Mouse (Mus musculus) spleen, adult 2 months (tissue): ENCODE data around the gene Galnt17. TPM values are rescaled to one million over a fixed set of nuclear protein-coding genes. Genes with fewer than 3 reads are reported as not detected.

Source experiments
- DNase-seq, 2 experiments: peaks; one replicate each; pipeline versions ENCODE4 v3.0.0 to v3.0.0-alpha.2; 2012 to 2021; ENCODE audit warnings: low spot score in 2 of 2, low read depth in 1 of 2
- H3K27ac ChIP-seq: fragments of 200-500 bp; 2 replicates; pipeline ENCODE4 v1.5.1; 2012; ENCODE audit warnings: low read length, inconsistent platforms; ENCODE audit not compliant: insufficient read depth
- H3K27me3 ChIP-seq: fragments of 200-500 bp; 2 replicates; pipeline ENCODE4 v1.6.1; 2012; ENCODE audit warnings: mild to moderate bottlenecking, moderate library complexity, low read length, inconsistent platforms; ENCODE audit not compliant: control insufficient read depth, insufficient read depth
- H3K36me3 ChIP-seq: fragments of 200-500 bp; 2 replicates; pipeline ENCODE4 v1.6.1; 2012; ENCODE audit warnings: mild to moderate bottlenecking, low read length, inconsistent platforms; ENCODE audit not compliant: control insufficient read depth, insufficient read depth
- H3K4me1 ChIP-seq: fragments of 200-500 bp; 2 replicates; pipeline ENCODE4 v1.6.1; 2011; ENCODE audit warnings: inconsistent platforms; ENCODE audit not compliant: control insufficient read depth, insufficient read depth, insufficient read length
- H3K4me3 ChIP-seq: fragments of 200-500 bp; 2 replicates; pipeline ENCODE4 v1.5.1; 2011; ENCODE audit warnings: mild to moderate bottlenecking, inconsistent platforms; ENCODE audit not compliant: insufficient read depth, insufficient read length; ENCODE audit errors: extremely low read depth
- CTCF ChIP-seq: fragments of 200-500 bp; IDR thresholded peaks from 2 replicates; pipeline ENCODE4 v1.5.1; 2011; ENCODE audit warnings: mild to moderate bottlenecking, inconsistent platforms; ENCODE audit not compliant: insufficient read depth, insufficient read length, insufficient replicate concordance; ENCODE audit errors: extremely low read depth
- POLR2A ChIP-seq: fragments of 200-500 bp; IDR thresholded peaks from 2 replicates; pipeline ENCODE4 v1.6.1; 2011; ENCODE audit warnings: low read depth, low read length, inconsistent platforms
- WGBS: fragments of 180-500 bp; shearing (Covaris S2); methylation state at CpG from one replicate; pipeline ENCODE4 v1.1.7; 2018; 5-methylcytosine and 5-hydroxymethylcytosine counted together
- polyA plus RNA-seq: library from polyadenylated mRNA; depleted of rRNA; stranded (reverse); fragments of >200 nt; gene quantifications from 2 replicates; pipeline ENCODE4 v1.2.3, GENCODE M21; 2012

Galnt17 gene
- polyA plus RNA-seq, 1 experiment, result 0.04 TPM

DNA sequence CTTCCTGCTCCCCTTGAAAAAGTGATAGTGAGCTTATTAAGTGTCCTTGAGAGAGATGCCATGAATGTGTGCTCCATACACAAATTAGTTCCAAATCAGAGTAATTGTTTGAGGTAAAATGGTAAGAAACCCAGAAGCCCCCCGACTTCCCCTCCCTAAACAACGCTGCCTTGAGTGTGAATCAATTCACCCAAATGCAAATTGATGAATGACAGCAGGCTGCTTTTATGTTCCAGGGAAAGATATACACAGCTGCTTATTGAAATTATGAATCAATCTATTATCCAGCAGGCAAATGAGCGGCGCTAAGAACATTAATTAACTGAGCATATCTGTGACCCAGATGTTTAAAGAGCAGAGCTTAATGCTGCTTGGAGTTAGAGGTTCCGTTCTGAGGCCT lies 428.0 kb downstream of the Galnt17 start:
- no peak for DNase-seq
- H3K4me3 ChIP-seq, result no peak overlapping the region
- no peak overlapping the region for H3K27ac ChIP-seq
- TF ChIP-seq POLR2A (no peak), CTCF (no peak)
- H3K4me1 ChIP-seq, result no peaks in the 10 kb centered on the region
- no peaks in the 10 kb centered on the region for H3K36me3 ChIP-seq
- no peaks in the 10 kb centered on the region for H3K27me3 ChIP-seq
- 86% methylated on average over 5 of the region's 5 CpGs for WGBS

DNA sequence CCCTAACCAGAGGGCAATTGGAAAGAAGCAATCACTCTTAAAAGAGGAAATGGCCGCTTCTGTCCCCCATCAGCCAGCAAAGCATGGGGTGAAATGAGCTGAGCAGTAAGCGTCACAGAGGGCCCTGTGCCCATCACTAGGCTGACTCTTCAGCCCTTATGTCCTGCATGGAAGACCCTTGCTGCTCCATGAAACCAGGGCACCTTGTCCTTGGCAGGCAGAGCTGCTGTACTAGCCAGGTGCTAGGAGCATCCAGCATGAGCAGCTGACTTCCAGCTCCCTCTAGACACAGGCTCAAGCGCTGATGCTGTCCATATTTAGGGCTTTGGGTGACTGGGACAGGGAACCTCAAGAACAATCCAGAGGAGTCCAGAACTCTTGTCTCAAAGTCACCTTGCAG lies 432.9 kb downstream of the Galnt17 start:
- Histone ChIP-seq H3K36me3 (no peaks in the 10 kb centered on the region), H3K4me1 (no peaks in the 10 kb centered on the region), H3K27ac (no peak overlapping the region), H3K4me3 (no peak overlapping the region), H3K27me3 (no peaks in the 10 kb centered on the region)
- TF ChIP-seq POLR2A, result no peak
- TF ChIP-seq CTCF, result no peak
- no peak for DNase-seq
- 84% methylated on average over 3 of the region's 3 CpGs for WGBS

DNA sequence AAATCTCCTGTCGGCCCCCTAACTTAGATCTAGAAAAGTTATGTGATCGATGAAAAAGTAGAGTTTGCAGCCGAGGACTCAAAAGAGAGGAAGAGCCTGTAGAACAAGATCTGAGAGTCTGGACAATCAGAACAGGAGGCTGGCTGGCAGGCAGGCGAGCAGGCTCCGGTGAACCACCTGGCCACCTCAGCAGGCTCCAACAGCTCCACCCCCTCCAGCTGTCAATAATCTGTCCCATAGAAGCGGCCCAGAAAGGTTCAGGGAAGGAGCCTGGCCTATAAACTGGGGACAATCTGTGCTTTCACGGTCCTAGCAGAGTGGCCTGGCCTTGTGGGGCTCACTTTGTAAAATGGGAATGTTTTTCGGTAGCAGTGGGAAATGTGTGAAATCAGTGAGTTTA lies 437.2 kb downstream of the Galnt17 start:
- no peak overlapping the region for H3K27ac ChIP-seq
- no peaks in the 10 kb centered on the region for H3K27me3 ChIP-seq
- 62% methylated on average over 8 of the region's 8 CpGs for WGBS
- H3K4me1 ChIP-seq, result no peaks in the 10 kb centered on the region
- DNase-seq, result no peak
- H3K4me3 ChIP-seq, result no peak overlapping the region
- H3K36me3 ChIP-seq, result no peaks in the 10 kb centered on the region
- TF ChIP-seq POLR2A (no peak), CTCF (no peak)

DNA sequence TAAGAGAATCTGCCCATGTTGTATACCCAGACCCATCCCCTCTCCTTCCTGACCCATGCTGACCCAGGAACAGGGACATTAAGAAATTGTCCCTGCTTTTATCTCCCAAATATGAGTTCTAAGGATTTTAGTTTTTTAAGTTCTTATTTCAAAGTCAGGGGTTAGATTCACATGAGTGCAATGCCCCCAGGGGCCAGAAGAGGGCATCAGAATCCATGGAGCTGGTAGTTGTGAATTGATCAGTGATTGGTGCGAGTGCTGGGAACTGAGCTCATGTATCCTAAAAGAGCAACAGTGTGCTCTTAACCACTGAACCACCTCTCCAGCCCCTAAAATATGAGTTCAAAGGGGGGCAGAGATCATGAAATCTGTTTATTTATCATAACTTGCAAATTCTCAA lies 438.4 kb downstream of the Galnt17 start:
- H3K4me3 ChIP-seq, result no peak overlapping the region
- DNase-seq, result no peak
- 68% methylated on average over 1 of the region's 1 CpGs for WGBS
- no peak overlapping the region for H3K27ac ChIP-seq
- no peaks in the 10 kb centered on the region for H3K36me3 ChIP-seq
- TF ChIP-seq POLR2A (no peak), CTCF (no peak)
- H3K27me3 ChIP-seq, result no peaks in the 10 kb centered on the region
- no peaks in the 10 kb centered on the region for H3K4me1 ChIP-seq

DNA sequence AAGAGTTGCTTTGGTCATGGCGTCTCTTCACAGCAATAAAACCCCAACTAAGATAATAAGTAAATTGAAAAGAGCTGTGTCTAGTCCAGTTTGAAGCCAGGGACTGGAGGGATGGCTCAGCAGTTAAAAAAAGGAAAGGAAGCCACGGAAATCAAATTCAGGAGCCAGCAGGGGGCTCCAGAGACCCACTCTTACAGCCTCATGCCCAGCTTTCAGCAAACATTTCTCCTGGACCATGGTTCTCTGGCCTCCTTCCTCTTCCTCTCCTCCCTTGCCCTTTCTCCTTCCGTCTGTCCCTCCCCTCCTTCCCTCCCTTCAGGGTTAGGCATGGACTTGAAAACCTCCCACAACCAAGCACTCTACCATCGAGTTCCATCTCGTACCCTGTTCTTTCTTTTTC lies 446.0 kb downstream of the Galnt17 start:
- Histone ChIP-seq H3K4me3 (no peak overlapping the region), H3K36me3 (no peaks in the 10 kb centered on the region), H3K4me1 (no peaks in the 10 kb centered on the region), H3K27me3 (no peaks in the 10 kb centered on the region), H3K27ac (no peak overlapping the region)
- no peak for TF ChIP-seq POLR2A
- TF ChIP-seq CTCF, result no peak
- WGBS, result 66% methylated on average over 5 of the region's 5 CpGs
- DNase-seq, result no peak

DNA sequence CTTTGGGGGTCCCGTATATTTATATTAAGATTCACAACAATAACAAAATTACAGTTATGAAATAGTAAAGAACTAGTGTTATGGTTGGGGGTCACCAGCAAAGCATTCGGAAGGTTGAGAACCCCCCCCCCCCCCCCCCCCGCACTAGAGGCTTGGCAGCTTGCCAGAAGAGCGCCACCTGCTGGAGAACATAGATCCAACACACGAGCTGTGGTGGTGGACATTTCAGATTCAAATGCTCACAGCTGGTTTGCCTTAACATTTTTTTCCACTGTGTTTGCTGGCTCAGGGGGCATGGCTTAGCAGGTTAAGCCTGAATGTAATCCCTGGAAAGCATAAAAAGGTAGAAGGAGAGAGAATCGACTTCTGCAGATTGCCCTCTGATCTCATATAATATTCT lies 448.6 kb downstream of the Galnt17 start:
- Histone ChIP-seq H3K4me3 (no peak overlapping the region), H3K4me1 (no peaks in the 10 kb centered on the region), H3K27me3 (no peaks in the 10 kb centered on the region), H3K27ac (no peak overlapping the region), H3K36me3 (no peaks in the 10 kb centered on the region)
- no peak for TF ChIP-seq CTCF
- TF ChIP-seq POLR2A, result no peak
- DNase-seq, result no peak
- 30% methylated on average over 6 of the region's 6 CpGs for WGBS

DNA sequence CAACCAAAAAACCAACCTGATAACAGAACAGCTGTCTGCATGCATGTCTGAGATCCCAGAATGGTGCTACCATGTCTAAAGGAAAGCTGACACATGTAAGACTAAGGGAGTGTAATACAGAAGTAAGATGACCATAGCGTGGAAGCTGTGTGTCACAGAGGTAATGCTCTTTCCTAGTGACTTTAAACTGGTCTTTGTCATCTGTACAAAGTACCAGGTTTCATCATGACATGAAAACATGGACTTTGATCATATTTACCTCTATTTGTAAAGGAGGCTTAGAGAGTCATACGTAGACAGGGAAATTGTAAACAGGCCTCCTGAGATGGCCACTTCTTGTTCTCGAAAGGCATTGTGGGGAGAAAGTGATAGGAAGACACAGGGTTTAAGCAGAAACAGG lies 449.6 kb downstream of the Galnt17 start:
- Histone ChIP-seq H3K4me3 (no peak overlapping the region), H3K27ac (no peak overlapping the region)
- TF ChIP-seq POLR2A (no peak), CTCF (no peak)

DNA sequence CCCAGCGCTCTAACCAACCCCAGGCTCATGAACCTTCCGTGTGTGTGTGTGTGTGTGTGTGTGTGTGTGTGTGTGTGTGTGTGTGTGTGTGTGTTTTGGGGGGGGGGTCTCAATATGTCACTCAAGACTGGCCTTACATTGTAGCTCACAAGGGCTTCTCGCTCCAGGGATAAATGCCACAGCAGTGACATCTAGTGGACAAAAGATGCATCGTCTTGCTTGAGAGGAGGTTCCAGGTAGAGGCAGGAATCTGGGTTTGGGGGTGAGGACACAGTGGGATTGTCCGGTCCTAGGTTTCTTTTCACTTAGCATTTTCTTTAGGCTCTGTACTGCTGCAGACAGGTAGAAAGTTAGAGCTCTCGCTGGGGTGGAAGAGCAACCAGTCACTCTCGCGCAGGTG lies 450.1 kb downstream of the Galnt17 start:
- H3K4me1 ChIP-seq, result no peaks in the 10 kb centered on the region
- H3K27me3 ChIP-seq, result no peaks in the 10 kb centered on the region
- DNase-seq, result no peak
- H3K27ac ChIP-seq, result no peak overlapping the region
- H3K36me3 ChIP-seq, result no peaks in the 10 kb centered on the region
- no peak for TF ChIP-seq POLR2A
- TF ChIP-seq CTCF, result no peak; the same call in 1 of the 2 replicates
- H3K4me3 ChIP-seq, result no peak overlapping the region
- WGBS, result 34% methylated on average over 8 of the region's 8 CpGs

More for the DNA sequence above, 449.6 kb downstream of the Galnt17 start:
- DNase-seq, result no peak
- Histone ChIP-seq H3K4me1 (no peaks in the 10 kb centered on the region), H3K27me3 (no peaks in the 10 kb centered on the region), H3K36me3 (no peaks in the 10 kb centered on the region)
- 70% methylated on average over 3 of the region's 3 CpGs for WGBS
